Mouse (Mus musculus): Measurements from ENCODE around the gene Best1. TPM values are rescaled to one million over a fixed set of nuclear protein-coding genes. Genes with fewer than 3 reads are reported as not detected.
"Not testable (repeated sequence)": the region's sequence is repeated elsewhere in the genome, so short reads cannot be mapped to it uniquely, and the experiment has no call there.

Best1 gene
- polyA plus RNA-seq, 1 experiment: 1.2 TPM

GRCm38 (mm10) chr19:9979156-9979555, 22.3 kb downstream of the Best1 start:
- no peak for DNase-seq (ENCODE audit: low read depth)
- no peak for TF ChIP-seq CTCF (IDR thresholded peaks at IDR 0.05; ENCODE audit: borderline replicate concordance, extremely low read depth, insufficient read depth, insufficient read length)
- no peak for TF ChIP-seq POLR2A (IDR thresholded peaks at IDR 0.05; ENCODE audit: borderline replicate concordance, extremely low read depth, insufficient read depth, insufficient read length, poor library complexity, severe bottlenecking)

GRCm38 (mm10) chr19:9978431-9978951, 22.9 kb downstream of the Best1 start:
- DNase-seq (ENCODE audit: low read depth): peak; percentile 47
- no peak for TF ChIP-seq CTCF (IDR thresholded peaks at IDR 0.05; ENCODE audit: borderline replicate concordance, extremely low read depth, insufficient read depth, insufficient read length)
- no peak for TF ChIP-seq POLR2A (IDR thresholded peaks at IDR 0.05; ENCODE audit: borderline replicate concordance, extremely low read depth, insufficient read depth, insufficient read length, poor library complexity, severe bottlenecking)

- TF ChIP-seq CTCF (IDR thresholded peaks at IDR 0.05; ENCODE audit: borderline replicate concordance, extremely low read depth, insufficient read depth, insufficient read length) (no peak), POLR2A (IDR thresholded peaks at IDR 0.05; ENCODE audit: borderline replicate concordance, extremely low read depth, insufficient read depth, insufficient read length, poor library complexity, severe bottlenecking) (no peak)
- DNase-seq (ENCODE audit: low read depth): no peak
These were observed 24.3 kb downstream of the Best1 start for GRCm38 (mm10) chr19:9977085-9977484.

- DNase-seq (ENCODE audit: low read depth): not testable (repeated sequence)
These were observed 26.6 kb downstream of the Best1 start for GRCm38 (mm10) chr19:9974853-9975252.

GRCm38 (mm10) chr19:9968081-9968787, 33.2 kb downstream of the Best1 start:
- TF ChIP-seq POLR2A (IDR thresholded peaks at IDR 0.05; ENCODE audit: borderline replicate concordance, extremely low read depth, insufficient read depth, insufficient read length, poor library complexity, severe bottlenecking) (no peak), CTCF (IDR thresholded peaks at IDR 0.05; ENCODE audit: borderline replicate concordance, extremely low read depth, insufficient read depth, insufficient read length) (no peak)
- no peak for DNase-seq (ENCODE audit: low read depth)

GRCm38 (mm10) chr19:9966096-9966867, 35.2 kb downstream of the Best1 start:
- no peak for DNase-seq (ENCODE audit: low read depth)
- TF ChIP-seq CTCF (IDR thresholded peaks at IDR 0.05; ENCODE audit: borderline replicate concordance, extremely low read depth, insufficient read depth, insufficient read length): no peak

GRCm38 (mm10) chr19:9964205-9964916, 37.1 kb downstream of the Best1 start:
- TF ChIP-seq POLR2A (IDR thresholded peaks at IDR 0.05; ENCODE audit: borderline replicate concordance, extremely low read depth, insufficient read depth, insufficient read length, poor library complexity, severe bottlenecking): no peak
- no peak for TF ChIP-seq CTCF (IDR thresholded peaks at IDR 0.05; ENCODE audit: borderline replicate concordance, extremely low read depth, insufficient read depth, insufficient read length)
- no peak for DNase-seq (ENCODE audit: low read depth)

- TF ChIP-seq POLR2A (IDR thresholded peaks at IDR 0.05; ENCODE audit: borderline replicate concordance, extremely low read depth, insufficient read depth, insufficient read length, poor library complexity, severe bottlenecking): no peak
- no peak for TF ChIP-seq CTCF (IDR thresholded peaks at IDR 0.05; ENCODE audit: borderline replicate concordance, extremely low read depth, insufficient read depth, insufficient read length)
- DNase-seq (ENCODE audit: low read depth): no peak
These were observed 40.7 kb downstream of the Best1 start for GRCm38 (mm10) chr19:9960769-9961168.

- no peak for DNase-seq (ENCODE audit: low read depth)
- TF ChIP-seq CTCF (IDR thresholded peaks at IDR 0.05; ENCODE audit: borderline replicate concordance, extremely low read depth, insufficient read depth, insufficient read length): no peak
- TF ChIP-seq POLR2A (IDR thresholded peaks at IDR 0.05; ENCODE audit: borderline replicate concordance, extremely low read depth, insufficient read depth, insufficient read length, poor library complexity, severe bottlenecking): no peak
These were observed 43.5 kb downstream of the Best1 start for GRCm38 (mm10) chr19:9957965-9958364.

- DNase-seq (ENCODE audit: low read depth): peak; percentile 41
These were observed 44.6 kb downstream of the Best1 start for GRCm38 (mm10) chr19:9956624-9957388.

GRCm38 (mm10) chr19:9955438-9955837, 46.0 kb downstream of the Best1 start:
- no peak for TF ChIP-seq POLR2A (IDR thresholded peaks at IDR 0.05; ENCODE audit: borderline replicate concordance, extremely low read depth, insufficient read depth, insufficient read length, poor library complexity, severe bottlenecking)
- TF ChIP-seq CTCF (IDR thresholded peaks at IDR 0.05; ENCODE audit: borderline replicate concordance, extremely low read depth, insufficient read depth, insufficient read length): no peak
- DNase-seq (ENCODE audit: low read depth): no peak

More at GRCm38 (mm10) chr19:9956624-9957388, 44.6 kb downstream of the Best1 start:
- TF ChIP-seq CTCF (IDR thresholded peaks at IDR 0.05; ENCODE audit: borderline replicate concordance, extremely low read depth, insufficient read depth, insufficient read length): no peak
- no peak for TF ChIP-seq POLR2A (IDR thresholded peaks at IDR 0.05; ENCODE audit: borderline replicate concordance, extremely low read depth, insufficient read depth, insufficient read length, poor library complexity, severe bottlenecking)
